Mouse (Mus musculus) MEL (cell line): ENCODE data around the gene Zfp212.

Experiments used
- EP300 ChIP-seq, 2 experiments: IDR thresholded peaks; 2 replicates each; pipeline ENCODE4 v1.6.1; 2011; ENCODE audit warnings: improper control_type of control experiment in 2 of 2, low read length in 2 of 2, low read depth in 1 of 2, mild to moderate bottlenecking in 1 of 2
- GABPA ChIP-seq: IDR thresholded peaks from 2 replicates; pipeline ENCODE4 v1.6.1; 2012; ENCODE audit warnings: low read depth, mild to moderate bottlenecking, inconsistent platforms, low read length, improper control_type of control experiment, moderate library complexity
- GATA1 ChIP-seq: IDR thresholded peaks from 2 replicates; pipeline ENCODE4 v1.6.1; 2011; ENCODE audit warnings: low read depth, low read length, improper control_type of control experiment
- HCFC1 ChIP-seq: IDR thresholded peaks from 2 replicates; pipeline ENCODE4 v1.6.1; 2012; ENCODE audit warnings: low read depth, mild to moderate bottlenecking, inconsistent platforms, low read length, improper control_type of control experiment, moderate library complexity
- KAT2A ChIP-seq: conservative IDR thresholded peaks from 2 replicates; pipeline ENCODE4 v1.6.1; 2012; ENCODE audit warnings: low read depth, low read length, improper control_type of control experiment, inconsistent platforms
- MAFK ChIP-seq: IDR thresholded peaks from 2 replicates; pipeline ENCODE4 v1.6.1; 2011; ENCODE audit warnings: low read depth, mild to moderate bottlenecking, low read length, improper control_type of control experiment, borderline replicate concordance
- NELFE ChIP-seq: IDR thresholded peaks from 2 replicates; pipeline ENCODE4 v1.6.1; 2011; ENCODE audit warnings: low read depth, low read length, improper control_type of control experiment
- POLR2A ChIP-seq, 2 experiments: IDR thresholded peaks; 2 replicates each; pipeline ENCODE4 v1.6.1; 2011 to 2012; ENCODE audit warnings: low read length in 2 of 2, mild to moderate bottlenecking in 2 of 2, control low read depth in 1 of 2, improper control_type of control experiment in 1 of 2, low read depth in 1 of 2, moderate library complexity in 1 of 2; ENCODE audit not compliant: control insufficient read depth in 1 of 2, insufficient read depth in 1 of 2, poor library complexity in 1 of 2
- POLR2AphosphoS2 ChIP-seq: IDR thresholded peaks from 2 replicates; pipeline ENCODE4 v1.6.1; 2011; ENCODE audit warnings: low read length, improper control_type of control experiment
- ZNF384 ChIP-seq: IDR thresholded peaks from 2 replicates; pipeline ENCODE4 v1.6.1; 2012; ENCODE audit warnings: low read depth, mild to moderate bottlenecking, inconsistent platforms, low read length, improper control_type of control experiment

GRCm38 (mm10) chr6:47880166-47880565, 40.1 kb upstream of the Zfp212 start:
- TF ChIP-seq MAFK (no peak), POLR2A (IDR thresholded peaks at IDR 0.05; ENCODE audit: control insufficient read depth in 1 of 2, insufficient read depth in 1 of 2, low read depth in 1 of 2, low read length in 2 of 2, poor library complexity in 1 of 2) (no peak), GABPA (no peak), POLR2AphosphoS2 (no peak), HCFC1 (no peak), ZNF384 (no peak), NELFE (no peak), KAT2A (no peak), GATA1 (no peak), EP300 (IDR thresholded peaks at IDR 0.05; ENCODE audit: low read depth in 1 of 2, low read length in 2 of 2) (no peak)
